Mouse (Mus musculus) ES-CJ7 (cell line): ENCODE measurements around the gene Fam222b.
A peak's percentile ranks its signal among the peaks of the same experiment; 100 is the strongest.

Source experiments
- DNase-seq: peaks from one replicate; pipeline ENCODE4 v3.0.0; 2011; ENCODE audit warnings: low read depth, low spot score

The Fam222b gene

DNA sequence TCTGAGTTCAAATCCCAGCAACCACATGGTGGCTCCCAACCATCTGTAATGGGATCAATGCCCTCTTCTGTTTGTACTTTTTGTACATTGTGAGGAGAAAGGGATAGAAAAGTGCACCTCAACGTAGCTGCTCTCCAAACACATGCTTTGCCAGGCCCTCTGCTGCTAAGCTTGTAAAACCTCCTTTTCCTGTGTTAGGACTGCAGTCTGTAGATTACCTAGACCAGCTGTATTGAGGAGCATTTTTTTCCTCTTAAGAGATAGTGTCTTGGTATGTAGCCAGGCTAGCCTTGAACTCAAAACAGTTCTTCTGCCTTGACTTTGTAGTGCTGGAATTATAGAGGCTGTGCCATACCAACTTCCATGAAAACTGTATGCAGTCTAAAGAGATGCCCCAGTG, 41.7 kb downstream of the Fam222b start:
- no peak for DNase-seq

- peak; percentile 47 for DNase-seq
Observed at GRCm38 (mm10) chr11:78137584-78137983, 43.1 kb downstream of the Fam222b start.

DNA sequence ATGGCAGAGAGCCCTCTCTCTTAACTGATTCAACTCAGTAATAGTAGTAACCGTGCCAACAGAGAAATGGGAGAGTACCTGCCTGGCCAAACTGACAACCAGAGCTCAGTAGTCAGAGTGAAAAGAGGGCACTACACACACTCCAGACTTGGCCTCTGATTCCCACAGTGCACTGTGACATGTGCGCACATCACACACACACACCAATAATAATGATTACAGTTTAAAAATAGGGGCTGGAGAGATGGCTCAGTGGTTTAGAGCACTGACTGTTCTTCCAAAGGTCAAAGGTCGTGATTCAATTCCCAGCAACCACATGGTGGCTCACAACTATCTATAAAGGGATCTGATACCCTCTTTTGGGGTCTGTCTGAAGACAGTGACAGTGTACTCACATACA, 43.6 kb downstream of the Fam222b start:
- no peak for DNase-seq

DNA sequence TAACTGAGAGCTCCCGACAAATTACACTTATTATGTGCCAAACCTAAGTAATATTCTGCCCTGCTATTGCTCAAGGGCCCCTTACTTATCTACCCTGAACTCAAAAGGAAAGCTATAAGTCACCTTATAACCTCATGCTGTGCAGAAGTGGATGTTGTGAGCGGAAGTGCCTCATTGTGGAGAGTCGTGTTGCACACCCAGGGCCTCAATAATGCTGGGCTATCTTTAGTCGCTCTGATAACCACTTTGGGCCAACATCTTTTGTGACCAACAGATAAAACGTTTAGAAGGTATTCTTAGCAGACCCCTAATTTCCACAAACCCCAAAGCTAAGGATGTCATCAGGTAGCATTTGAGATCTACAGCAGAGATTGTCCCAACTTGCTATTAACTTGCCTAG, 46.2 kb downstream of the Fam222b start:
- no peak for DNase-seq

DNA sequence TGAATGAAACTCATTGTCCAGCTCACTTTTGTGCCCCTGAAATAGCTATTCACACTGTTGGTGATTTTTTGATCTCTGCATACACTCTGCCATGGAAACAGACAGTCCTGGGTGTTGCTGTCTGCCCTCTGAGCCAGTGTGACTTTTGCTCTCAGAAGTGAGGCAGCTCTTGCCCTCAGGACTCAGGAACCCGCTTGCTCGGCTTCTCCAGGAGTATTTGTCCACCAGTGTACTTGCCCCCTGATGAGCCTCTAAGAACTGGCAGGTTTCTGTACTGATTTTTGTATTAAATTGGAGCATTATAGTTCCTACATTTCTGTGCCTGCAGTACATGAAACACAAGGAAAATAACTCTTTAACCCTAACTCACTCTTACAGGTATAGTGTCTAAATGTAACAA, 49.1 kb downstream of the Fam222b start:
- DNase-seq: no peak

GRCm38 (mm10) chr11:78146168-78146567, 51.7 kb downstream of the Fam222b start:
- DNase-seq: no peak

DNA sequence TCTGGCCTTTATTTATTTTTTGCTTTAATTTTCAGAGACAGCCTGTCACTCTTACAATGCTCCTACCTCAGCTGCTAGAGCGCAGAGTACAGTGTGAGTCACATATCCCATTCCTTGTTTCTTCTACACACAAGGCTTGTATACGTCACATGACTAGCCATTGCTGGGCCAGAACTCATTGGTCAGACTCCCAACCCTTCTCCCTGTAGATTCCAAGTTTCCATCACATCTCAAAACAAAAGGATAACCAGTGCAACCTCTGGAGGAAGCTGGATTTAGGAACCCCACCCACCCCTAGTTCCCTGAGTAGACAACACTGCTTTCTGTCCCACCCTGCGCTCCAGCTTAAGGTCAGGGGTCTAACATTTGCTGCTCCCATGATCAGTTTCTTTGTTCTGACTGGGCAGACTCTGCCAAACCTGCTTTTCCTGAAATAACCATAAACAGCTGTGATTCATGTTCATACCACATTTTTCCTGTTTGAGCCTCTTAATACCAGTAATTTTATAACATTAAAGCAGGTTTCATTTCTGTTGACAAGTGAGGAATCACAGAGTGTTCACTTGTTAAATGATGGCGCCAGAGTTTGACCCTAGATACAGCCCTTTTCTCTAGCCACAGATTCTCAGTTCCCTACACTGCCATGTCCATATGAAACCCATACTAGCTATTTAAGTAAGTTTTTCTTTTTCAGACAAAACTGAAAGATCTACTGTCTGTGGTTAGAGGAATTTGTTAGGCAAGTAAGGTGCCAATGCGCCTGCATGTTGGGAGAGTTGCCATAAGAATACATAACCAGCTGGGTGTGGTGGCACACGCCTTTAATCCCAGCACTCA, 52.5 kb downstream of the Fam222b start:
- no peak for DNase-seq

GRCm38 (mm10) chr11:78151161-78151560, 56.7 kb downstream of the Fam222b start:
- peak; percentile 64 for DNase-seq

DNA sequence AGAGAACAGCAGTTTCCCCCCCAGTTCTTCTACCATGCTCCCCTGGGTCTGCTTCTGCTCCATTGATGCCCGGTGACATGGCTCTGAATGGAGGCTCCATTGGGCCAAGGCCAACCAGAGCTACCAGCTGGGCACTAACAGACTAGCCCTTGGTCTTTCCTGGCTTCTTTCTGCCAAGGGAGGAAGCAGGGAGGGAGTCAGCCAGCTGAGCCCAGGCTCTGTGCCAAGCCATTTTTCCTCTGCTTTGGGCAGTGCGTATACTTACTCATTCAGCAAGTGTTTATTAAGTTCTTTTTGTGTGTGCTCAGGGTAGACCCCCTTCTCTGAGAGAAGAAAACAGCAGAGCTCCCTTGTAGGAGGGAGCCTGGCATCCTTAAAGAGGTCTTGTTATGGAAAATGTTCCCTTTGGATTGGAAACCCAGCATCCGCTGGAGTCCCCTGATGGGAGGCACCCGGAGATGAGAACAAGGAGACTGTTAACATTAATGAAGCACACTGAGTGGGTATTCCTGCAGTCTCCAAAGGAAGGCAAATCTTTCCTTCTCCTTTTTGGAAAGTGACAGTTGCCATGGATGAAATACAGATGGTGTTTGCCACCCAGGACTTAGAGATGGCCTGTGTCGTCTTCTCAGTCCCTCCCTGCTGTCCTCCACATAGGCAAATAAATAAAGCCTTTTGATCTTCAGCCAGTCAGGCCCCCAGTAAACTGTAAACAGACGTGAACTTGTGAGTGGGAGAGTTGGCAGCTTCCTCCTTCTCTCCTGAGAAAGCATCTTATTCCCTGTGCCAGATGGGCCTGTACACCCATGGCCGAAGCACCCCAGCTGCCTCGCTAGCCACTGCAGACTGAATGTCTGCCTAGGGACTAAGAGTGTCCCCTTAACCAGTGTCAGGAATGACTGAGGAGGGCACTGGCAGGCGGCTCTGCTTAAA, 58.1 kb downstream of the Fam222b start:
- DNase-seq: no peak

DNA sequence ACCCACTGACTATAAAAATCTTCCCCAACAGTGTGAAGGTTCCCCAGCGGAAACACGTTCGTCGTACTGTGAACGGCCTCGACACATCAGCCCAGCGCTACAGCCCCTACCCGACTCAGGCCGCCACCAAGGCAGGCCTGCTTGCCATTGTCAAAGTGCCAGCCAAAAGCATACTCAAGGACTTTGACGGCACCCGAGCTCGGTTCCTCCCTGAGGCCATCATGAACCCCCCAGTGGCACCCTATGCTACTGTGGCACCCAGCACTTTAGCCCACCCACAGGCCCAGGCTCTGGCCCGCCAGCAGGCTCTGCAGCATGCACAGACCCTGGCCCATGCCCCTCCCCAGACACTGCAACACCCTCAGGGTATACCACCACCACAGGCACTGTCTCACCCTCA, 59.3 kb downstream of the Fam222b start:
- no peak for DNase-seq

DNA sequence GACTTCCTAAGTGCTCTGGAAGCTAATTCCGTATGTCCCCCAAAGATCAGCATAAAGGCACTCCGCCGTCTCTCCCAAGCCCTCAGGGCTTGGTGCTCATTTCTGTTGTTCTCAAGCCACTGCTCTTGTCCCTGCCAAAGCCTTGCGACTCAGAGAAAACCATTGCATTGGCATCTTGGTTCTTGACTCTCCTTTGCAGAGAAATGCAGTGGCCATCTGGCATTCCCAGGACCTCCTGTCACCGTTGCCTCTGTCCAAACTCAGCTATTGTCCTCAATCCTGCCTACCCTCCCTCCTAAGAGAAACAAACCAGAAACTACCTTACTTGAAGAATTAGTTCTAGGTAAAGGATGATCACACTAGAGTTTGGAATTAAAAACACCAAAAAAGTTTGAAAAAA, 61.2 kb downstream of the Fam222b start:
- DNase-seq: no peak

DNA sequence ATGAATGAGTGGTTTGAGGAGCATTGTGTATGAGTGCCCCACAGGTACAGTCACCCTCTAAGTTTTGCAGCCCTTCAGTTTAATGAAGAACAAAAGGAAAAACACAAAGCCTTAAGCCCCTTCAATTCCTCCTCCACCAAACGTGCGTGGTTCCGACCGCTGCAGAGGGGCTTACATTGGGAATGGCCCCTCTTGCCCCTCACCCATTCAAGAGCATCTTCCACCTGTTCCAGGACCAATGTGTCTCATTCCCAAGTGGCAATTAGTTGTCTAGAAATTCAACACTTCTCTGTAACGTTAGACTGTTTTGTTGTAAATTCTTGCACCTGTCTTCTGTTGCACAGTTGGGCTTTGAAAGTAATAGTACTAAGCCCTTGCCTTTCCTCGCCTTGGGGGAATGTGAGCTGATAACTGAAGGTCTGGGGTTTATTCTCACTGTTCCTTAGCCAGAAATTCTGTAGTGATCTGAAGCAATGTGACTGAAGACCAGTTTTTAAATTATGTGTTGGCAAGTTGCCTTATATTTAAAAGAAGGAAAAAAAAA, 61.8 kb downstream of the Fam222b start:
- no peak for DNase-seq

- peak; percentile 95 for DNase-seq
Observed at GRCm38 (mm10) chr11:78159096-78159495, 64.6 kb downstream of the Fam222b start.

DNA sequence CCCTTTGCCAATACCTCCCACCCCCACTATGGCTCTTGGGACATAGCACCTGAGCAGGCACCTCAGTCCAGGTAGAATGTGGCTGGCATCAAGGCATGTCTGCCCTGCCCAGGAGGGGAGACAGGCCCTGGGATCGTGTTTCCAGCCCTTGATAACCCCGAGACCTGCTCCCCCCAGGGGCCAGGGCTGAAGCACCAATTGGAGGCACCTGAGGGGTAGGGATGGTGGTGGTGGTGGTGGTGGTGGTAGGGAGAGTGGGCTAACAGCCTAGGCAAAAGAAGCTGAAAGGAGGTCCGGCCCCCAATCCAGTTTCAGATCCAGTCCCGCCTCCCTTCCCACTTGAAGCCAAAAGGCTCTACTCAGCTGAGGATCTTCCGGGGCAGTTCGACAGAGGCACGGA, 65.1 kb downstream of the Fam222b start:
- no peak for DNase-seq

GRCm38 (mm10) chr11:78160171-78160570, 65.7 kb downstream of the Fam222b start:
- no peak for DNase-seq

DNA sequence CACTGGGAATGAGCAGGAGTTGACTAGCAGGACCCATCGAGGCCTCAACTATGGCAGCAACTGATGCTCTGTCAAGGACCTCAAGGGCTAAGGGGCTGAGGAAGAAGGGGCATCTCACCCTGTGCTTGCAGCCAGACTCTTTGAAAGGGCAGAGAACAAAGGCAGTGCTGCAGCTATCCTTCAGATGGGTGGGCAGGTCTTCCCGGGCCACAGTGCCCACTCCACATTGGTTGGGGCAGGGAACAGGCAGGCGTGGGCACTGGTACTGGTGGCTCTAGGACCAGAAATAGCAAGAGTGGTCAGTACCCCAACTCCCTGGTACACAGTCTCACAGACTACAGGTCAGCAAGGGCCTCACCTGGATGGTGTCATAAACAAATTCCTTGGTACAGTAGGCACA, 66.2 kb downstream of the Fam222b start:
- DNase-seq: no peak

GRCm38 (mm10) chr11:78161169-78161568, 66.7 kb downstream of the Fam222b start:
- no peak for DNase-seq

- DNase-seq: no peak
Observed at GRCm38 (mm10) chr11:78161968-78162367, 67.5 kb downstream of the Fam222b start.

DNA sequence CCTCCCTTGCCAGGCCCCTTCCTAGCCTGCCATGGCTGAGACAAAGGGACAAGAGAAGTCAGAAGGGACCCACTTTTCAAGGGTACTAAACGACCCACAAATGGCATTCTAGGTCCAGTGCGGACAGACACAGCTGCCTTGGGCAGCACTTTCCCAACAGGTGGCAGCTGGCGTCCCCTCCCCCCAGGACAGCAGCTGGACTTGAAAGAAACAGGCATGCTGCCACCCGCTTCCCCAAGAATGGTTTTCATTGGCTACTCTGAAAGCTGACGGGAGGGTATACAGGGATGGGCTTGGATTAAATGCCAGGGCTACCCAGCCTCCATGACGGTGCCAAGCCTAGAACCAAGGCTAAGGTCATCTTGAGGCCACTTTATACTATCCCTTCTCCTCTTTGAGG, 68.0 kb downstream of the Fam222b start:
- no peak for DNase-seq

DNA sequence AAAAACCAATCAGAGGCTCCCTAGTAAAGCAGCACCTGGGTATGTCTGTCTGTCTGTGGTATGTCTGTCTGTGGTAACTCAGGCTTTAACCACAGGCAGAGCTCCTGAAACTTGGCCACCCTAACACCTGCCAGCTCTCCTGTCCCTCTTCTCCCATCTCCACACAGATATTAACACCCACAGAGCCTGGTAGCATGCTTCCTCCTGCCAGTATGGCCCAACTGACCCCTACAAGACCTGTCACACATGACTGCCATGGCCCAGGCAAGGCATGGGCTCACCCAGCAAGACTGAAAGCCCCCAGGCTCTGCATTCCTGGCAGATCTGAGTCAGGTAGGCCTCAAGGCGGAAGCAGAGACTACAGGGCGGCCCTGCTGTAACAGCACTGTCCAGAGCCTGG, 68.6 kb downstream of the Fam222b start:
- DNase-seq: no peak

DNA sequence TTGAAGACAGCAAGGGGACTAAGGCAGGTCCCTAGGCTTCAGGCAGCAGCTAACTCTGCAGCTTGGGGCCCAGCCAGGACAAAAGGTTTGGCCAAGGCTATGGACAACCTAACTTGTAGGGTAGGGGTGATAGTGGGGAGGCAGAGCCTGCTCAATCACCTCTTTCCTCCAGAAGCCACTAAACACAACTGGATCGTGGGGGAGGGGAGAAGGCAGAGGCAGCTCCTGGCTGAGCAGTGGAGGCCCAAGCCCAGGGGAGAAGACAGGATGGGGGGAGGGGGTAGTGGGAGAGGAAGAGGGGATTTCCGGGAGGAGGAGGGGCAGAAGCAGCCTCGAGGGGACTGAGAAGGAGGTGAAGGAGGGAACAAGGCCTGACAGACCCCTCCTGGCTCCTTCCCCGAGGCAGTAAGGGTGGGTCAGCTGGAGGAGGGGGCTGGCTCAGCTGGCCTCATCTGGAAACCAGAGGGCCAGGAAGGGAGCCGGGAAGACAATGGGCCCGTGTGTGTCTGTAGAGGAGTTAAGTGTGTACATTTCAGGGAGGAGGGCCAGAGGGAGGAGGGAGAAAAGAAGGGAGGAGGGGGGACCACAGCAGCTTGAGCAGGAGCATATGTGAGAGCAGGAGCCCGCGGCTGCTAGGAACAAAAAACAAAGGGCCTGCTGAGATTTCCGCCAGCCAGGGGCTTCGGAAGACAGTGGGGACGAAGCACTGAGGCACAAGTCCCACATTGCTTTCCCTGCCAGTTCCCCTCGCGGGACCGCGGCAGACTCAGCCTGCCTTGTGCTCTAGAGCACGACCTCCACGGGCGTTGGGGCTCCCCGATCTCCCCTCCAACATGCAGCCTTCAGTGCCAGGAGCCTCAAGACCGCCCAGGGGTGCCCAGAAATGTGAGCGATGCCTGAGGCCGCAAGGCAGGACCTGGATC, 69.5 kb downstream of the Fam222b start:
- DNase-seq: peak; percentile 94
